Mouse (Mus musculus) ES-E14 (cell line): ENCODE measurements at regions not wholly inside any gene's neighbourhood (a gene's known extent, or its start where the extent isn't known, plus 50 kb on each side); places are given as distances from the start of the nearest gene placed in this dataset.

ENCODE experiments used
- DNase-seq: peaks from one replicate; pipeline ENCODE4 v3.0.0-alpha.2; 2013; ENCODE audit warnings: low read depth, low spot score
- H3K27ac ChIP-seq: 2 replicates; pipeline ENCODE4 v1.5.1; 2012; ENCODE audit warnings: low read depth, mild to moderate bottlenecking, low read length, moderate library complexity, mixed read lengths; ENCODE audit not compliant: poor library complexity, insufficient read depth, severe bottlenecking
- H3K36me3 ChIP-seq: 2 replicates; pipeline ENCODE4 v1.6.1; 2012; ENCODE audit warnings: mild to moderate bottlenecking, low read length, moderate library complexity, mixed read lengths; ENCODE audit not compliant: control insufficient read depth, poor library complexity, insufficient read depth, severe bottlenecking
- H3K4me1 ChIP-seq, 2 experiments: fragments of 150-350 bp in 1 of 2; sonication (generic) in 1 of 2; 2 replicates each; pipeline ENCODE4 v1.6.1; 2012; ENCODE audit warnings: low read length in 2 of 2, mild to moderate bottlenecking in 1 of 2, mixed read lengths in 1 of 2; ENCODE audit not compliant: control insufficient read depth in 2 of 2, insufficient read depth in 2 of 2, poor library complexity in 1 of 2
- H3K4me3 ChIP-seq, 2 experiments: fragments of 150-350 bp in 1 of 2; sonication (generic) in 1 of 2; 2 replicates each; pipeline ENCODE4 v1.5.1; 2012; ENCODE audit warnings: low read length in 2 of 2, low read depth in 1 of 2, mild to moderate bottlenecking in 1 of 2, mixed read lengths in 1 of 2; ENCODE audit not compliant: insufficient read depth in 1 of 2, poor library complexity in 1 of 2, severe bottlenecking in 1 of 2
- H3K9ac ChIP-seq: 2 replicates; pipeline ENCODE4 v1.6.1; 2012; ENCODE audit warnings: low read depth, mild to moderate bottlenecking, low read length, mixed read lengths; ENCODE audit not compliant: poor library complexity, insufficient read depth, severe bottlenecking
- H3K9me3 ChIP-seq: fragments of 150-350 bp; sonication (generic); 2 replicates; pipeline ENCODE4 v1.6.1; 2012; ENCODE audit warnings: low read depth, mild to moderate bottlenecking, low read length; ENCODE audit not compliant: control insufficient read depth, insufficient read depth
- CHD2 ChIP-seq: IDR thresholded peaks from 2 replicates; pipeline ENCODE4 v1.6.1; 2014; ENCODE audit warnings: mild to moderate bottlenecking, low read depth, low read length, inconsistent platforms
- HCFC1 ChIP-seq: IDR thresholded peaks from 2 replicates; pipeline ENCODE4 v1.6.1; 2012; ENCODE audit warnings: low read length, inconsistent platforms, borderline replicate concordance; ENCODE audit not compliant: insufficient read depth
- MAFK ChIP-seq: IDR thresholded peaks from 2 replicates; pipeline ENCODE4 v1.6.1; 2014; ENCODE audit warnings: mild to moderate bottlenecking, low read depth, low read length, inconsistent platforms; ENCODE audit not compliant: insufficient read depth
- ZC3H11A ChIP-seq: IDR thresholded peaks from 2 replicates; pipeline ENCODE4 v1.6.1; 2012; ENCODE audit warnings: low read depth, mild to moderate bottlenecking, inconsistent platforms, low read length, borderline replicate concordance
- ZNF384 ChIP-seq: IDR thresholded peaks from 2 replicates; pipeline ENCODE4 v1.6.1; 2012; ENCODE audit warnings: low read depth, low read length, inconsistent platforms
- in situ Hi-C, 2 experiments: fragments of 600-800 bp; cut with MboI; formaldehyde crosslinking; loops; one replicate each; pipeline ENCODE4 v1.15.1; 2025; ENCODE audit warnings: low sequenced_read_pairs in 2 of 2, inconsistent platforms in 1 of 2; ENCODE audit not compliant: unreplicated experiment in 2 of 2

- TF ChIP-seq ZNF384: no peak
- TF ChIP-seq CHD2: no peak
- TF ChIP-seq HCFC1: no peak
- no peak for TF ChIP-seq MAFK
- no peak for TF ChIP-seq ZC3H11A
- no peak for DNase-seq
- no peak overlapping the region for H3K9ac ChIP-seq
- H3K9me3 ChIP-seq: no peaks in the 10 kb centered on the region
- no peak overlapping the region for H3K4me3 ChIP-seq
- H3K4me1 ChIP-seq: no peaks in the 10 kb centered on the region
- in situ Hi-C loops: no loop called here
- no peak overlapping the region for H3K27ac ChIP-seq
- no peaks in the 10 kb centered on the region for H3K36me3 ChIP-seq
Measured at GRCm38 (mm10) chr12:28957155-28957554, 205.6 kb downstream of the Eipr1 start.

DNA sequence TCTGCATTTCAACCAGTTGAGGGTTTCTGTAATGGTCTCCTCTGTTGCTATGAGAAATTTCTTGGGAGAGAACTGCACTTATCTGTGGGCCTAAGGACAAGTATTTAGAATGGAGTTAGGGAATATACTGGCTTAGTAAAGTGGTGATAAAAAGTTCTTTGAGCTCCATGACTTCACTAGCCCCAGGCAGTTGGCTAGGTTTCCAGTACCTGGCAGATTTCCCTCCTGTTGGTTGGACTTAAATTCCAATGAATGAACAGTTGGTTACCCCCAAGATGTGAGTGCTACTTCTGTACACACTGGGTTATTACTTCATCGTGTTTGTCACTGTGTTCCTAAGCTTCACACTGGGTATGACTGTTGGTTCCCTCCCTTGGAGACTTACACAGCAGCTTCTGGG lies 207.1 kb downstream of the Eipr1 start:
- Histone ChIP-seq H3K9ac (no peak overlapping the region), H3K9me3 (no peaks in the 10 kb centered on the region), H3K4me1 (no peaks in the 10 kb centered on the region), H3K36me3 (no peaks in the 10 kb centered on the region), H3K4me3 (no peak overlapping the region), H3K27ac (no peak overlapping the region)
- TF ChIP-seq HCFC1: no peak
- TF ChIP-seq ZNF384: no peak
- no peak for TF ChIP-seq ZC3H11A
- no peak for TF ChIP-seq CHD2
- no peak for TF ChIP-seq MAFK
- DNase-seq: no peak
- in situ Hi-C loops: no loop called here

GRCm38 (mm10) chr12:28969671-28970379 lies 218.2 kb downstream of the Eipr1 start:
- no peaks in the 10 kb centered on the region for H3K9me3 ChIP-seq
- no peak overlapping the region for H3K9ac ChIP-seq
- TF ChIP-seq ZC3H11A (no peak), HCFC1 (no peak), MAFK (no peak), CHD2 (no peak), ZNF384 (no peak)
- H3K27ac ChIP-seq: no peak overlapping the region
- H3K4me1 ChIP-seq: no peaks in the 10 kb centered on the region
- in situ Hi-C loops: no loop called here
- no peaks in the 10 kb centered on the region for H3K36me3 ChIP-seq
- no peak for DNase-seq
- H3K4me3 ChIP-seq: no peak overlapping the region

GRCm38 (mm10) chr12:28974571-28975041 lies 223.0 kb downstream of the Eipr1 start:
- TF ChIP-seq MAFK: no peak
- in situ Hi-C loops: no loop called here
- DNase-seq: peak; percentile 20

DNA sequence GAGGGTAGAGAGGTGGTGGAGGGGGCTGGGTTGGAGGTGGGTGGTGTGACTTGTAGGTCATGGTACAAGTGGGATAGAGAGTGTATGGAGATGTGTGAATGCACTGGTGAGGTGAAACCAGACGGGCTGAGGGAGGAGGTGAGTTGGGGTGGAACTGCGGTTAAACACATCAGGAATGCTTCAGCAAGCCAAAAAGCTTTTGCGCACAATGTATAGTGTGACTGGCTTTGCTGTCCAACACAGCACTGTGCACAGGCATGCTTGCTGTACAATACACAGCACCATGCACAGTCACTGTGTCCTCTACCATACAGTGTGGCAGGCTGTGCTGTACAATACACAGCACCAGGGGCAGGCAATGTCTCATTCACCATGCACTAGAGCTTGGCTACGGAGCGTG lies 223.6 kb downstream of the Eipr1 start:
- H3K4me3 ChIP-seq: no peak overlapping the region
- no peak for TF ChIP-seq MAFK
- H3K9me3 ChIP-seq: no peaks in the 10 kb centered on the region
- H3K27ac ChIP-seq: no peak overlapping the region
- in situ Hi-C loops: no loop called here
- H3K9ac ChIP-seq: no peak overlapping the region
- DNase-seq: no peak
- no peaks in the 10 kb centered on the region for H3K4me1 ChIP-seq
- no peaks in the 10 kb centered on the region for H3K36me3 ChIP-seq

More at GRCm38 (mm10) chr12:28974571-28975041, 223.0 kb downstream of the Eipr1 start:
- H3K36me3 ChIP-seq: no peaks in the 10 kb centered on the region
- no peak overlapping the region for H3K4me3 ChIP-seq
- H3K9me3 ChIP-seq: no peaks in the 10 kb centered on the region
- no peaks in the 10 kb centered on the region for H3K4me1 ChIP-seq
- no peak overlapping the region for H3K9ac ChIP-seq
- H3K27ac ChIP-seq: no peak overlapping the region
